Mouse (Mus musculus) layer of hippocampus, adult 2 months (tissue): Measurements from ENCODE around the gene Gtpbp3. TPM values are rescaled to one million over a fixed set of nuclear protein-coding genes. Genes with fewer than 3 reads are reported as not detected.

Source experiments
- DNase-seq, 2 experiments: peaks; one replicate each; pipeline ENCODE4 v3.0.0; 2022; ENCODE audit warnings: low spot score in 2 of 2
- H3K27ac ChIP-seq: fragments of 200-600 bp; 2 replicates; pipeline ENCODE4 v1.8.1; 2022
- H3K4me3 ChIP-seq: fragments of 200-600 bp; 2 replicates; pipeline ENCODE4 v1.8.1; 2022; ENCODE audit warnings: mild to moderate bottlenecking
- CTCF ChIP-seq: fragments of 200-600 bp; conservative IDR thresholded peaks from 2 replicates; pipeline ENCODE4 v1.8.1; 2022; ENCODE audit warnings: antibody characterized with exemption, mild to moderate bottlenecking, moderate library complexity
- total RNA-seq, 2 experiments: library from RNA; stranded (reverse); gene quantifications; 2 replicates each; pipeline ENCODE4 v1.2.3; 2021

Gtpbp3 gene
- total RNA-seq, 2 experiments from 2014 or later = 28.7 to 32.1 TPM

DNA sequence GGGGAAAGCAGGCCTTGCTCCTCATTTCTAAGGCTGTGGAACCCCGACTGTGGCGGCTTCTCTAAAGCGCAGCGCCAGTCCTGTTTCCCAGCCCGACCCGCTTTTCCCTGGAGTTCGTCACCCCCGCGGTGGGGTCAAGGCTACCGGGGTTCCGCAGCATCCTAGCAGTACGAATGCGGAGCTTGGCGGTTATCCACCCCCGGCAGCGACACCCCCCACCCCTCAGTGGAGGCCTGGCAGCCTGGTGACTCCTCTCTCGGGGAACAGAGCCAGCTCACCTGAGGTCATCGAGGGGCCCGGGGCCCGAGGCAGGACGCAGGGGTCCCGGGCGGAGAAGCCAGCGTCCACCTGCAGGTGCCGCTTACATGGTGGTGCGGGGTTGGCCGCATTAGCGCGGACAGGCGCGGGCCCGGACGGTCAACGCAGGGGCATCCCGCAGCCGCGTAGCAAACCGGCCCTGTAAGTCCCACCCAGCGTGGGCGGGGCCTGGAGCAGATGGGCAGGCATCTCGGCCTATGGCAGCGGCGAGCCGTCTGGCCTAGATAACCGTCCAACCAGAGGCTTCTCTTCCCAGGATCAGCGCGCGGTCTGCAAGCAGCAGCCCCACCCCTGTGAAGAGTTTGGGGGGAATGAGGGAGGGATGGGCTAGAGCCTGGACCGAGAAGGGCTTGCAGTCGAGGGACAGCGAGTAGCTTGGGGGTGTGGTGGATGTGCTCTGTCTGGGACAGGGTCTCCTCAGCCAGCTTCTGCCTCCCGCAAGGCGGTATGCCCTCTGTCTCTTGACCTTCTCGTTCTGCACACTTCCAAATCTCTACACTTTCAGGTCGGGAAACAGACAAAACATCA, 24.5 kb upstream of the Gtpbp3 start, which contains the start of gene Abhd8:
Gene Abhd8, minus strand, starts transcription at position 468 of the 846 bp plus-strand sequence.
- Histone ChIP-seq H3K4me3 (peak within 1 kb of the TSS; percentile 72), H3K27ac (peak within 1 kb of the TSS; percentile 96)
- no peak for TF ChIP-seq CTCF
- DNase-seq = peak; percentile 97 to 98

DNA sequence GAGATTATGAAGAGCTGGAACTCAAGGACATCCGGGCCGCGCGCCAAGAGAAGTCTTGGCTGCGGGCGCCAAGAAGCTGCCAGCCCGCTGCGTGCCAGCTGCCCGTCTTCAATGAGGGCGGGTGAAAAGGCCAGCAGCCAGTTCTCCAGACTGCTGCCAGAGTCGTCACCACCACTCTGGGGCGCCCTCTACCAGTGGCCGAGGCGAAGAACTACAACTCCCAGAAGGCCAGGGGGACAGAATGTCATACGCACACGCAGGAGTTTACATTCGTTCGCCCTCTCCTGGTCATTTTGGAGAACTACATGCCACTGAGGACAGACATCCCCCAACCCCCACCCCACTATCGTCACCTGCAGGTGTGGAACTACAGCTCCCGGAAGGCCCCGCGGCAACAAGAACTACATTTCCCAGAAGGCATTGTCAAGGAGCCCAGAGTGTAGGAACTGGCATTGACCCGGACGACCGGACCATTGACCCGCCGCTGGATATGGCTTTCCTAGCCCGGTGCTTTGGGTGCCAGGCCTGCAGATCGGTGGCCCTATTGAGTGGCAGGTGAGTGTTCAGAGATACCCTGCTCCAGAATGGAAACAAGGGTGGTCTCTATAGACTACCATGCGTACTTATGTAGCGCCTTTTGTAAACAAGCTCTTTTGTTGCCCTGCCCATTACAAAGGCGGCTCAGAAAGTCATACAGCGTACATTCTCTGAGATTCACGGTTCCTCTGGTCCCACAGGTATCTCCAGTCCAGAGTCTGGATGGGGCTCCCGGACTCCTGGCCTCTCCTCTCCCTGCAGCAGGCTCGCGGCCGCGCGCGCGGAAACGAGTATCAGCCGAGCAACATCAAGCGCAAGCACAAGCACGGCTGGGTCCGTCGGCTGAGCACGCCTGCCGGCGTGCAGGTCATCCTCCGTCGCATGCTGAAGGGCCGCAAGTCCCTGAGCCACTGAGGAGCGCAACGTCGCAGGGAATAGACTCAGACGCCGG, 23.1 kb upstream of the Gtpbp3 start, which contains the start of gene Mrpl34:
Gene Mrpl34, plus strand, starts transcription at position 447 of the 988 bp plus-strand sequence.
- peak within 1 kb of the TSS; percentile 72 for H3K4me3 ChIP-seq
- H3K27ac ChIP-seq = peak within 1 kb of the TSS; percentile 96
- TF ChIP-seq CTCF = peak; percentile 99
- DNase-seq = peak; percentile 99 to 100

- Histone ChIP-seq H3K27ac (peak overlapping the region; percentile 95), H3K4me3 (peak overlapping the region; percentile 64)
- no peak for DNase-seq
- no peak for TF ChIP-seq CTCF
Observed at GRCm38 (mm10) chr8:71465733-71466132, 22.2 kb upstream of the Gtpbp3 start.

GRCm38 (mm10) chr8:71466198-71466597, 21.7 kb upstream of the Gtpbp3 start:
- no peak overlapping the region for H3K27ac ChIP-seq
- TF ChIP-seq CTCF = no peak
- H3K4me3 ChIP-seq = no peak overlapping the region
- no peak for DNase-seq

GRCm38 (mm10) chr8:71467201-71467600, 20.7 kb upstream of the Gtpbp3 start:
- no peak for DNase-seq
- H3K27ac ChIP-seq = no peak overlapping the region
- no peak for TF ChIP-seq CTCF
- H3K4me3 ChIP-seq = no peak overlapping the region

DNA sequence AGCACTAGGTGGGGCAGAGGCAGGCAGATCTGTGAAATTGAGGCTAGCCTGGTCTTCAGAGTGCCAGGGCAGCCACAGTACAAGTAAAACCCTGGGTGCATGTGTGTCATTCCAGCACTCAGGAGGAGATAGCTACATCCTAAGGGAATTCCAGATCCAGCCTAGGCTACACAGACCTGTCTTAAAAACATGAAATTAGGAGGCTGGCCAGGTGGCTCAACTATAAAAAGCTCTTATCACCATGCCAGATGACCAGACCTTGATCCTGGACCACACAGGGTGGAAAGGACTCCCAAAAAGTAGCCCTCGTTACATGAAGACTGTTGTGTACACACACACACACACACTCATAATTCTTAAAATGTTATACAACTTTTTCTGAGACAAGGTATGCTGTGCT, 19.9 kb upstream of the Gtpbp3 start:
- no peak for TF ChIP-seq CTCF
- no peak overlapping the region for H3K27ac ChIP-seq
- H3K4me3 ChIP-seq = no peak overlapping the region
- no peak for DNase-seq

DNA sequence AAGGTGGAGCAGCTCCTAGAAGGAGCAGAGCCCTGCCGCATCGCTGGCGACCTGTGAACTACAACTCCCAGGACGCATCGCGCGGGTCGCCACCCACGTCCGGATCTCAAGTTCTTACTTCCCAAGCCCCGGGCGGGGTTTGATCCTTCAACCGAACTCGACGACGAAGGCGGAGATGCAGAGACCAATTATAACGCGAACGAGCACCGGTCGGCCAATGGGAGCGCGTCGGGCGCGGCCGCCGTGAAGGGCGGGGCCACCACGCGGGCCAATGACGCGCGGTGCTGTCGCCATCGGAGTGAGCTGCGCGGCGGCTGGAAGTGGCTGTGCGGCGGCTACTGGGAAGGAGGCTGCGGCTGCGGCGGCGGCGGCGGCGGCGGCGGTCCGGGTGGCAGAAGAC, 19.0 kb upstream of the Gtpbp3 start, which contains the start of gene Dda1:
Gene Dda1, plus strand, starts transcription at position 284 of the 400 bp plus-strand sequence.
- peak; percentile 97 to 99 for DNase-seq
- no peak for TF ChIP-seq CTCF
- peak within 1 kb of the TSS; percentile 72 for H3K4me3 ChIP-seq
- peak within 1 kb of the TSS; percentile 97 for H3K27ac ChIP-seq

DNA sequence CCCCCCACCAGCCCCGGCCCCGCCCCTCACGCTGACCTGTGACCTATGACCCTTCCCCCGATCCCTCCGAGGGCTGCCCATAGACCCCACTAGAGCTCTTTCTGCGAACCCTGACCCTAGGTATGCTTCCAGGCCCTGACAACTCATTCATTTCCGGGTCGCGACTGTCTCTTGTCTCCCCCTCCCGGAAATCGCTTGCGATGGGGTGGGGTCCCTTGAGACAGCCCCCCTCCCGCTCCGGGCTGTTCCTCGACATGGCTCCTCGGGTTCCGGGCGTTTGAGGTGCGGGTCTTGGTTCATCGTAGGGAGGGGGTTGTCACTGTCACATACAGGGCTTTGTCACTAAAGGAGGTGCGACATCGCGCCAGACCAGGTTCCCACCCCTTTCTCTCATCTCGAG, 18.5 kb upstream of the Gtpbp3 start:
- peak overlapping the region; percentile 72 for H3K4me3 ChIP-seq
- no peak for TF ChIP-seq CTCF
- H3K27ac ChIP-seq = peak overlapping the region; percentile 97
- peak in 1 of 2 experiments; percentile 48 for DNase-seq

DNA sequence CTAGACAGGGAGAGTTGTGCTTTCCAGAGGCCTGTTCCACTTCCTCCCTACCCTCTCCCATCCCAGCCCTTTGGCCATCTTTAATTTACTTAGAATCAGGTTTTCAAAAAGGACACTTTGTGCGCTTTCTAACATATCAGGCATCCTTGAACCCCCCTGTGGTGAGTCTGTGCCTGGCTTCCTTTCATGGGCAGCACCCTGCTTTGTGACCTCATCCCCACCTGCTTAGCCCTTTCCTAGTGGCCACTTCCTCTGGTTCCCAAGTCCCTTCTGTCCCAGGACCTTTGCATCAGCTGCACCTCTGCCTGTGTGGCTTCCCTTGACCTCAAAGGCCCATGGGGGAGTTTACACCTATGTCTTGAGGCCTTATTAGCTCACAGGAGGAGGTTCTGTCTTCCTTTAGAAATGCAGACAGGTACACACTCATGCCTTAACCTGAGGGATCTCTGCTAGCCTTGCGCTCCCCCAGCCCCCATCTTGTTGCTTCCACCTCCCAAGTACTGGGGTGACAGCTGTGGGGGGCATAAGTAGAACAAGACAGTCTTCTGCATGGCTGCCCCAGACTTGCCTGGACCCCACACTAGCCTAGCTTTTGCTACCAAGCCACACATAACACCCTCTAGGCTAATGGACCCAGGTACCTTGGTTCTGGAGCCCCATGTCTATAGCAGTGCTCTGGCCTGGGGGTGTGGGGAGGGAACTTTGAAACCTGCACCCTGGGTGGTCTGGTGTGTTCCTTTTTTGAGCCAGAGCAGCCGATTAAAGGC, 17.6 kb upstream of the Gtpbp3 start:
- DNase-seq = no peak
- no peak for TF ChIP-seq CTCF
- peak overlapping the region; percentile 97 for H3K27ac ChIP-seq
- H3K4me3 ChIP-seq = peak overlapping the region; percentile 72

DNA sequence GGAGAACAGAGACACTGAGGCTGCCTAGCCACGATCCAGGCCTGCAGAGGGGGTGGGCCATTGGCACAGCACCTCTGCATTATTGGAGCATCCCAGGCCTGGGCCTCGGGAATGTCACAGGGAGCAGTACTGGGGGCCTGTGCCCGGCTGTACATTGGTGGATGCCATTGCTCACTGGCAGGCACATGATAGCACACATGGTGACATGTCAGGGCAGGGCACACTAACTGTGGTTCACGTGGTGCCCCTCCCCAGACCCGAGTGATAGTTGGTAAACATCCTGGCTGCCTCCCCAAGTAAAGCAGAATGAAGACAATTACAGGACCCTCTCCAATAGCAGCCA, 17.0 kb upstream of the Gtpbp3 start:
- Histone ChIP-seq H3K27ac (no peak overlapping the region), H3K4me3 (no peak overlapping the region)
- no peak for TF ChIP-seq CTCF
- no peak for DNase-seq

DNA sequence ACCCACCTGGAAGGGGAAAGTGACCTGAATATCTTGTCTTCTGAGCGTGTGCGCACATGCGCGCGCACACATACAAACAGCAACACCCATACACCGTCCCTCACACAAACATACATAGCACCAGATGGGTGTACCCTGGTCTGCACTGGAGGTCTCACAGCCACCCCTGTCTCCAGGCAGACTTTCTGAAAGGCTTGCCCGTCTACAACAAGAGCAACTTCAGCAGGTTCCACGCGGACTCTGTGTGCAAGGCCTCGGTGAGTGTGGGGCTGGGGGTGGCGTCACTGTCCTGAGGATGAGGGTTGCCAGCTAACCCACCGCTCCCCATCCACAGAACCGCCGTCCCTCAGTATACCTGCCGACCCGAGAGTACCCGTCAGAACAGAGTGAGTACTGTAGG, 16.0 kb upstream of the Gtpbp3 start:
- no peak overlapping the region for H3K4me3 ChIP-seq
- TF ChIP-seq CTCF = no peak
- no peak for DNase-seq
- no peak overlapping the region for H3K27ac ChIP-seq
